ENCODE assay signal across 10 mouse cellular contexts in the genomic region with DNA sequence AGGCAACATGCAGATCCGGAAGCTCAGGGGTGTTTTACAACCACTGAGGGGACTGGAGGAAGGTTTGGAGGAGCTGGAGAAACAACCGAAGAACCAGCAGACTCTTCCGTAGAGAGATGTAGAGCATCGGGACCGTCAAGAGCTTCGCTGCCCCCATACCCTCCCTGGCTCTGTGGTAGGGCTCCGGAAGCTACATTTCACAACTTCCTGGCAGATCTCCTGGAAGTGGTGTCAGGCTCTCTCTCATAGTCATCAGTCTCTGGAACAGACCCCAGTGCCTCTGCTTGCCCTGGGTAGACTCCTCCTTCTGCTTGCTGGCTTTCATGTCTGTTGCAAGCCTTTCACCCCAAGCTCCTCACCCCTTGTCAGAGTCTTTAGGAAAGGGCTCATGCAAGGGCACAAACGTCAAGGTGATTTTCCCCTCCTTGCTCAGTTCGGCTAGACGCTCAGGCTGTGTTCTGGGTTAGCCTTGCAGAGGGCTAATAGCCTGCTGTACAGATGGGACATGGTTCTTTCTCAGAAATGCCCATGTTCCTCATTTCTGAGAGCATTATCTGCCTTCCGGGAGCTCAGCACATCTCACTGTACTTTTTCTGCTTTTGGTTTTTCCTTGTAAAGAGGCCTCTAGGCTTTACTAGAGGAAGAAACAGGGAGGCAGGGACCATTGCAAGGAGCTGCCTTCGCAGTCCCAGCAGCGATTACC. TPM values are rescaled to one million over a fixed set of nuclear protein-coding genes. Genes with fewer than 3 reads are reported as not detected.
DNase-seq lines count a peak whose midpoint lies in the region; ATAC-seq lines count a peak whose summit lies in the region.
"Had no signal": no experiment of that assay in that cellular context is flagged by ENCODE, and none has a peak within 500 bp of the region (broad histone marks: within the 10 kb centered on the region; RNA-seq: fewer than 3 reads in every experiment).

No protein-coding gene starts in this region.

- no peaks in the 10 kb centered on the region for H3K79me2 ChIP-seq in macrophage (ENCODE audit: inconsistent target)

- WGBS in heart, embryonic 14.5 days, result 71% methylated on average over 13 of the region's 13 CpGs
- 6% methylated on average over 13 of the region's 13 CpGs for WGBS in macrophage (ENCODE audit: missing documents)
- 86% methylated on average over 13 of the region's 13 CpGs for WGBS in midbrain, embryonic 10.5 days

- H3K9ac ChIP-seq in heart, embryonic 14.5 days (ENCODE audit: low read length), result no peak overlapping the region

- no peaks in the 10 kb centered on the region for H3K36me3 ChIP-seq in heart, embryonic 14.5 days (ENCODE audit: control insufficient read depth, insufficient read depth, low read length)
- no peaks in the 10 kb centered on the region for H3K36me3 ChIP-seq in macrophage (ENCODE audit: inconsistent target)
- H3K36me3 ChIP-seq in midbrain, embryonic 10.5 days, result no peaks in the 10 kb centered on the region

- H3K4me2 ChIP-seq in heart, embryonic 14.5 days (ENCODE audit: low read length), result no peak overlapping the region

- H3K27me3 ChIP-seq in heart, embryonic 14.5 days (ENCODE audit: control insufficient read depth, insufficient read depth, low read length), result no peaks in the 10 kb centered on the region
- H3K27me3 ChIP-seq in midbrain, embryonic 10.5 days (ENCODE audit: low read depth, poor library complexity, severe bottlenecking), result 0 out of 2 replicates have a peak, but pooled peaks cover 5% of the 10 kb centered on the region

- ATAC-seq in heart, embryonic 14.5 days (ENCODE audit: insufficient number of reproducible peaks, insufficient read depth, low FRiP score, low read depth), result no peak
- no peak for ATAC-seq in monocyte, adult 5-6 weeks (replicated peaks; ENCODE audit: insufficient number of reproducible peaks, low FRiP score, low TSS enrichment, poor library complexity, severe bottlenecking)

- peak overlapping the region; percentile 46 to 69 for H3K27ac ChIP-seq in heart, embryonic 14.5 days (replicated peaks in 1 of 2; ENCODE audit: control insufficient read depth in 1 of 2, insufficient read depth in 1 of 2, low read depth in 2 of 2, low read length in 2 of 2)
- peak overlapping the region; percentile 45 for H3K27ac ChIP-seq in macrophage
- H3K27ac ChIP-seq in midbrain, embryonic 10.5 days (replicated peaks), result no peak overlapping the region; the same call in 1 of the 2 replicates

- peak; percentile 24 for DNase-seq in CD4-positive helper T cell, adult 2 months (ENCODE audit: low read depth, low spot score)
- DNase-seq in NIH3T3 (ENCODE audit: low read depth), result peak; percentile 93
- no peak for DNase-seq in frontal cortex, postnatal 14 days (ENCODE audit: low spot score in 2 of 2)
- no peak for DNase-seq in midbrain, embryonic 10.5 days (ENCODE audit: low spot score)

- H3K9me3 ChIP-seq in heart, embryonic 14.5 days (ENCODE audit: control insufficient read depth, low read length), result no peaks in the 10 kb centered on the region
- no peaks in the 10 kb centered on the region for H3K9me3 ChIP-seq in midbrain, embryonic 10.5 days (replicated peaks)

- peaks cover 36 to 39% of the 10 kb centered on the region in 2 experiments for H3K4me1 ChIP-seq in heart, embryonic 14.5 days (ENCODE audit: control insufficient read depth in 2 of 2, insufficient read depth in 2 of 2, low read length in 2 of 2)
- peaks cover 19% of the 10 kb centered on the region for H3K4me1 ChIP-seq in midbrain, embryonic 10.5 days

- no peak overlapping the region for H3K4me3 ChIP-seq in heart, embryonic 14.5 days (ENCODE audit: control insufficient read depth in 1 of 2, insufficient read depth in 1 of 2, low read depth in 1 of 2, low read length in 2 of 2)
- no peak overlapping the region for H3K4me3 ChIP-seq in macrophage (ENCODE audit: inconsistent target)
- H3K4me3 ChIP-seq in midbrain, embryonic 10.5 days, result no peak overlapping the region

RNA-seq across cellular contexts. Expression of a gene that starts 16.0 kb away (rescaled TPM):
- 112 and 113 TPM in 2 replicates for polyA plus RNA-seq in heart, embryonic 14.5 days (2014; fragmentation: Nextera tagmentation; extraction: Ambion mirVana)
- total RNA-seq in macrophage (2018; cell fraction: chromatin; rRNA removed), result 10 to 100 TPM in 23 of 26 experiments, 1 to 10 TPM in 3; 8.2 to 49.1 (median 25.8) TPM
- 100 to 1,000 TPM in 1 of 26 experiments, 10 to 100 TPM in 25; 63.0 to 101 (median 81.7) TPM for total RNA-seq in macrophage (2018; cell fraction: cytosol; rRNA removed)
- 10 to 100 TPM; 14.3 to 61.0 (median 36.3) TPM for total RNA-seq in macrophage (2018; cell fraction: nucleus; rRNA removed)
- polyA plus RNA-seq in macrophage (2018), result 74.9 to 93.3 TPM (median 75.4 TPM) in 3 replicates
- total RNA-seq in monocyte, adult 5-6 weeks (2017), result 122 to 171 TPM (median 147 TPM) in 3 replicates
- 156 and 165 TPM in 2 replicates for polyA plus RNA-seq in midbrain, embryonic 10.5 days (2016; fragmentation: Nextera tagmentation; extraction: Ambion mirVana)

RNA-seq across cellular contexts. Expression of a gene that starts 55.7 kb away (rescaled TPM):
- polyA plus RNA-seq in heart, embryonic 14.5 days (2014; fragmentation: Nextera tagmentation; extraction: Ambion mirVana), result not detected in 2 replicates
- total RNA-seq in macrophage (2018; cell fraction: chromatin; rRNA removed), result not detected
- not detected for total RNA-seq in macrophage (2018; cell fraction: cytosol; rRNA removed)
- not detected for total RNA-seq in macrophage (2018; cell fraction: nucleus; rRNA removed)
- not detected in 3 replicates for polyA plus RNA-seq in macrophage (2018)
- not detected in 3 replicates for total RNA-seq in monocyte, adult 5-6 weeks (2017)
- polyA plus RNA-seq in midbrain, embryonic 10.5 days (2016; fragmentation: Nextera tagmentation; extraction: Ambion mirVana), result not detected in 2 replicates
- total RNA-seq: heart, postnatal 14 days; layer of hippocampus, adult 18-20 months had no signal
- polyA plus RNA-seq: spleen, adult 2 months had no signal

Comparison
In these comparisons a context has a peak if more than half of its experiments do, and no peak if none do; other contexts are left out.
1. DNase-seq: peak in CD4-positive helper T cell, adult 2 months (single experiment) and NIH3T3 (single experiment); none in frontal cortex, postnatal 14 days (0 of 2) and midbrain, embryonic 10.5 days (single experiment).